Mouse (Mus musculus) ZHBTc4 (cell line): Measurements from ENCODE around the gene Spindoc.
A peak's percentile ranks its signal among the peaks of the same experiment; 100 is the strongest.
"Not testable (repeated sequence)": the region's sequence is repeated elsewhere in the genome, so short reads cannot be mapped to it uniquely, and the experiment has no call there.

ENCODE experiments used
- DNase-seq: peaks from one replicate; pipeline ENCODE4 v3.0.0-alpha.2; 2011; ENCODE audit warnings: low read depth, low spot score

Spindoc gene

DNA sequence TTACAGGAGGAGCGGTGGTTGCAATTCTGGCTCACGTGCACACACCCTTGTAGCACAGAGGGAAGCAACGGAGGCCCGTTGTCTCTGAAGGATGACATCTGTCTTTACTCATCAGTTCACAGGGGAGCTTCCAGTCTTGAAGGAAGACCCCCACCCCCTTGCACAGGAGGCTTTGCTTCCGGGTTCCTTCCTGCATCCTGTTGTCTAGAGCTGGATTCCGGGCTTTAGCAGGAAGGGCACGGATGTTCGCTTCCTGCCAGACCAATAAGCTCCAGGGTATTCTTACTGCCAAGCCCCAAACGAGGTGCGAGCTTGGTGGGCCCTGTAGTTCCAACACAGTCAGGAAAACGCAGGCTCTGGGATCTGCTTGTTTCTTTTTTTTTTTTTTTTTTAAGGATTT lies 17.8 kb upstream of the Spindoc start:
- no peak for DNase-seq

DNA sequence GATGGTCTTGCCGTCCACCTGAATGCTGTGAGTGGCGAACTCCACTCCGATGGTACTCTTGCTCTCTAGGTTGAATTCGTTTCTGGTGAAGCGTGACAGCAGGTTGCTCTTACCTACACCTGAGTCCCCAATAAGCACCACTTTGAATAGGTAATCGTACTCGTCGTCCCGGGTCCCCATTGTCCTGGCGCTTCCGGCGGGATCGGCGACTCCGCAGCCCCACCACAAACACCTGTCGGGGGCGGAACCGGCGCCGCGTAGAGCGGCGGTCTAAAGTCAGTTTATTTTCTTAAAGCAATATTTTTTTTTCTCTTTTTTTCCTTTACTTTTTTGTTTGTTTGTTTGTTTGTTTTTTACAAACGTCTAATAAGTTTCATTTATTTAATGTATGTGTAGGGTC lies 16.1 kb upstream of the Spindoc start:
- not testable (repeated sequence) for DNase-seq

GRCm38 (mm10) chr19:7396867-7397826 lies 14.4 kb upstream of the Spindoc start:
- DNase-seq = peak; percentile 85

DNA sequence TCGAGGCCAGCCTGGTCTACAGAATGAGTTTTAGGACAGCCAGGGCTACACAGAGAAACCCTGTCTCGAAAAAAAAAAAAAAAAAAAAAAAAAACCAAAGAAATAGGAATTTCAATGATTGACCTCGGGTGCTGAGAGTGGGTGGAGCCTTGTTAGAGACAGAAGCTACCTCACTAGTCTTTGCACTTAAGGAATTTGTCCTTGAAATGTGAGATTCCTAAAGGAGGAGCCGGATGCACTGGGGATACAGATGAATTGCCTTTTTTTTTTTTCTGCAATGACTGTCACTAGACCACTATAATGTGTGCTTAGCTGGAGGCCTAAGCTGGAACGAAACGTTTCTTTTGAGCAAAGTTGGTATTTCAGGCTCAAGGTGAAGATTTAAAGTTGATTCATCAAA lies 5.7 kb upstream of the Spindoc start:
- DNase-seq = peak; percentile 82

- DNase-seq = peak; percentile 71
Measured at GRCm38 (mm10) chr19:7386042-7386441, 3.2 kb upstream of the Spindoc start.

DNA sequence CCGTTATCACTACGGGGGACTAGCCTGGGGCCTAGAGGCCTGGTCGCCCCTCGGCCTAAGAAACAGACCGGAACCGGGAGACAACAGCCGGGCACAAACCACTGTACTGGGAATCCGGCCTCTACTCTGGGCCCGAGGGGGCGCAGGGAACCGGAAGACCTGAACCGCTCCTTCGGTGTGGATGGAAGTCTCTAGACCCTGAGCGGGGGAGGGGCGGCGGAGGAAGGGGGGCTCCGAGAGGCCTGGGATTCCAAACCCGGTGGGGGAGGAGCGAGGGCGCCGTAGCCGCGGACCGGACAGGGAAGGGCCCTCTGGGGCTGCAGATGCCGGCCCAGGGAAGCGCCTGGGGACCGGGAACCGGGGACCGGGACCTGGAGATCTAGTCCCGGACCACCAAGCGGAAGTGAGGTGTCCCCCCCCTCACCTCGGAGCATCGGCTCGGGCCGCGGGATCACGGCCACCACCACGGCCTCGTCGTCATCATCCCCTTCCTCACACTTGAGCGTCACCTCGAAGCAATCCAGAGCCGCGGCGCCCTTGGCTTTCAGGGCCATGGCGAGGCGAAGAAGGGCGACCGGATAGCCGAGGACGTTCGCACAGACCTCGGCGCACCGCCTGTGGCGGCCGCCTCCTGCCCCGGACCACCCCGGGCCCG lies 419 bp downstream of the Spindoc start:
- peak; percentile 68 for DNase-seq

GRCm38 (mm10) chr19:7381906-7382247 lies 917 bp downstream of the Spindoc start:
- DNase-seq = peak; percentile 55

- DNase-seq = no peak
Measured at GRCm38 (mm10) chr19:7377639-7378038, 5.2 kb downstream of the Spindoc start.

- no peak for DNase-seq
Measured at GRCm38 (mm10) chr19:7374491-7374890, 8.3 kb downstream of the Spindoc start.

DNA sequence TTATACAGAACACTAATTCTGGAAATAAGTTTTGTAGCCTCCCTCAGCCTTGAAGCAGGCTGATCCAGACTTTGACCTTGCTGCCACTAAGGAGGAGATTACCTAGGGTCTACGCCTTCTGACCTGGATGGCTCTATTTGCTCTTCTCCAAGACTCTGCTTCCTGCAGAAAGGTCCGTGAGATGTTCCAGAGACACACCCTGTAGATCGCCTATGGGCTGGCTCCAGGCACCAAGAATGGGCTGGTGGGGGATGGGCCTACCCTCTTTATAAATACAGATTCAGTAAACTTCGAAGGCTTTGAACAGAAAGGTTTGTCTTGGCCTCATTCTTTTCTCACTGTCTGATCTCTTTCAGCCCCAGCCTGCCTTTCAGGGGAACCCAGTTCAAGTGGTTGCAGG lies 13.3 kb downstream of the Spindoc start:
- peak; percentile 79 for DNase-seq

DNA sequence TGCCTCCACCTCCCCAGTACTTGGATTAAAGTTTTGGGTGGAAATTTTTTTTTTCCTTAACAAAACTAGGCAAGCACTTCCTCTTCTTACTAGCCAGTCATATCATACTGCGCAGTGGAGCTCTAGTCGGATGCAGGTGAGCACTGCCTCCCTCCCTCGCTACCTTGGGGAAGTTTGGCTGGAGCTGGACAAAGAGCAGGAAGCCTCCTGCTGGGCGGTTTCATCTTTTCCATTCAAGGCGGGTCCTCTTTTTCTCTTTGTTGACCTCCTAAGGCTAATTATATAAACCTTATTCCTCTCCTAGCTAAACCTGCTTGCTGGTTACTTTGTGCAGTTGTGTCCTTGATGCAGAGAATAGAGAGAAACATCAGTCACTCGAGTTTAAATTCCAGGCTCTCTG lies 29.2 kb downstream of the Spindoc start:
- peak; percentile 85 for DNase-seq

DNA sequence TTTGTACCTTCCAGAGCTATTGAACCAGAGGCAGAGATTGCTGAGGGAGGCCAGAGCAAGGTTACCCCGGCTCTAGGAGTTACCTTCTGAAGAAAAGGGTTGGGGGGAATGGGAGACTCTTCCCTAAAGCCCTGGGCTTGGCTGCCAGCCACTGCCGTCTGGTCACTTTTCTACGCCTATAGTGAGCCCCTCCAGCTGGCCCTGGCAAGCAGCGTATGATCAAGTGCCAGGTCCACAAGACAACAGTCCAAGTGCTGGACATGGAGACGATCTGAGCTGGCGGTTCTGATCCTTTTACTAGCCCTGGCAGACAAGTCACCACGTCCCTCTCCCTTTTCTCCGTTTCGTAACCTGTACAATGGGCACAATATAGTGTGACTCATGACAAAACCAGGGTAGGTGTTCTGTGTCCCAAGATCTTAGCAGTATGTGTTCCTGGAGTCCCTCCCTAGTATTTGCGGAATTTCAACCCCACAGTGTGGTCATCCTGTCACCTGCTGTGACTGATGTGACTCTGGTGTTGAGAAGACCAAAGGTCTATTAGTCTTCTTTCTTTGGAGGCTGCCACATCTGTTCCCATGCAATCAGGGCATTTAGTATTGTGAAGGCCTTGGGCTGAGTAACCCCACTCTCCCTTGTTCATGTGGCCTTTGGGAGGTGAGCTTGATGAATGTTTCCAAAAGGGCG lies 29.8 kb downstream of the Spindoc start:
- DNase-seq = peak; percentile 77

GRCm38 (mm10) chr19:7349993-7350392 lies 32.8 kb downstream of the Spindoc start:
- no peak for DNase-seq

DNA sequence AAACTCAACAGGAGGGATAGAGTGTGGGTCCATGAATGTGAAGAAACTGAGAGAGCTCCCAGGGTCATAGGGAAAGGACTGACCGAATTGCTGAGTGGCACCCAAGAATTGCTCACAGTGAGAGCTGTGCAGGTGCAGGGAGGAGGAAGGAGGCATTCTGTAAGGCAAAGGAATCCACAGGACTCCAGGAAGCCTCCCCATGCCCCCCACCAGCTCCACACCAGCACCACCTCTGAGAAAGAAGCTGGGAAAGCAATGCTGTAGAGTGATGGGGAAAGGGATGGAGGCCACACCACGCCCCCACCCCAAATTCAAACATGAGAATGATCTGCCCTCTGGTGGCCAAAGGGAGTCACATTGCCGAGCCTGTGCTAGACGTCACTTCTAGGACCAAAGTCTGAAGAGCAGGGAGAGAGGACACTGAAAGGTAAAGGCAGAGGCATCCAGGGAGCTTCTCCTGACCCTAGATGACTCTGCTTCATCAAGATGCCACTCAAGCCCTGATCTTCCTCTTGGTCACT lies 37.5 kb downstream of the Spindoc start:
- peak; percentile 83 for DNase-seq

- no peak for DNase-seq
Measured at GRCm38 (mm10) chr19:7342646-7343045, 40.1 kb downstream of the Spindoc start.

DNA sequence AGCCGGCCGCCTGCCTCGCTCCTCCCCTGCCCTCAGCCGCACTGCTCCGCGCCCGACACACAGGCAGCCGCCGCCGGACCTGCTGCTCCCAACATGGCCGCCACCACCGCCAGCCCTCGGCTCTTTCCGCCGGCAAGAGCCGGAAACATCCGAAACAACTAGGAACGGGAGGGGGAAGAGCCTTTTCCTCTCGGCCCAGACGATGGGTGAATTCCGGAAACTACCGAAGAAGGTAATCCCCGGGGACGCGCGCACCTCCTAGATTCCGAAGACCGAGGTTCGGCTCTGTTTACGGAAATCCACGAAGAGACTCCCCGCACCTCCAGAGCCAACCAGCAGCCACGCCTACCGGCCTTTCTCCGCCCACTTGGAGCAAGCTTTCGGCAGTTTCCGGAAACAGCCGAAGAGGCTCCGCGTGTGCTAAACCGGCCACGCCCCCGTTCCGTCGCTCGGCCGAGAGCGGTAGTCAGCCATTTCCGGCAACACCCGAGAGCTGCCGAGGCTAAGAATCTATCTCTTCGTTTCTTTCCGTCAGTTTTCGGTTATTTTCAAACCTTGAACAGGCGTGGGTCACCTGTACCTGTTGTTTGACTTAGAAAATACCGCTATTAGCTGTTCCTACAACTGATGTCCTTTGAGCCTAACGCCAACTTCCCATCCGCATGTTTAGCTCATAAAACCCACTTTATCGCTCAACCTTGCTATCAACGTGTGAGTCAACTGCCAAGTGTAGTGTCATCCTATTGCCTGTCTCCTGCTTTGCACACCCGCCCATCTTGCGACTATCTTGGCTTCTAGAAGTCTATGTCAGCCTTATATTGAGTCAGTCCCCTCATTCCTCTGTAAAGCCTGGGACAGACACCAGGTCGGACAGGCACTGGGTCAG lies 41.0 kb downstream of the Spindoc start, which contains the start of gene Mark2:
Gene Mark2, minus strand, starts transcription at position 349 of the 886 bp plus-strand sequence.
- DNase-seq = peak; percentile 99

DNA sequence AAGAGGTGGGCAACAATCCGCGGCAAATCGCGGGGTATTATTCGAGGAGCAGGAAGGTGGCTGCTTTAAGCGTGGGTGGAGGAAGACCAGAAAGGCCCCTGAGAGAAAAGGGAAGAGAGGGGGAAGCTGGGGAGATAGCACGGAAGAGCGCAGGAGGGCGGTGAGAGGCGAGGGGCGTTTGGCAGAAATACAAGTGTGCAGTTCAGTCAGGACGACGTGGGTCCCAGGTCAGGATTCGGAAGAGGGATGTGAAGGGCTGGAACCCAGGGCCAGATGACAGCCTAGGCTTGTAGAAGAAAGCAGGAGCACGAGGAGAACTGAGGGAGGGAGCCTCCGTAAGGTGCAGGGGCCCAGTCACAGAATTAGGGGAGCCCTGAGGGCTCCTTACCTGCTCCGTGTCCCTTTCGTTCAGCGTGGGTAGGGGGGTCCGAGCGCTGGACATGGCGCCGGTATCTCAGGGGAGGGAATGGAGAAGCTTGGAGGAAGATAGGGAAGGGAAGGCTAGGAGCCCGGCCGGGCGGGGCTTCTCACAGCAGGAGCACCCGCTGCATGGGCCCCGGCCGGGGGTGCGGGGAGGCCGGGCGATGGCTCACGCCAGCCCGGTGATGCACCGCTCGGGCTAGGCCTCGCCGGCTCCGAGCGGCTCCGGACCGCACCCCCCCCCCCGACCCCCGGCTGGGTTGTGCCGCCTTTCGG lies 41.9 kb downstream of the Spindoc start:
- DNase-seq = no peak

DNA sequence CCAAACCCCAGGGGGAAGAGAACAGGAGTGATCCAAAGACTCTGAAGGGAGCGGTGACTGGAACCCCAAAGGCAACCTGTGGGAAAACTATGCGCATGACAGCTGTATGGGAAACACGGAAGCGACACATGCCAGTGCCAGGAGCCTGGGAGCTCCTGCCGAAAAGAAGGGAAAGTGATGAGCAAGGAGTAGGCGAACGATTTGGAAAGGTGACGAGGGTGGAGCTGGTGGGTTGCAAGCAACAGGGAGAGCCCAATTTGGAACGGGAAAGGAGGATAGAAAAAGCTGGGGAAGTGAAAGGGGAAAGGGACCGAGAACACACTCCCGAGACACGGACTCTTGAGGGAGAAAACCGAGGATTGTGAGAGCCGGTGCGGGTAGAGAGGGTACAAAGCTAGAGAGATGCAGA lies 42.4 kb downstream of the Spindoc start:
- DNase-seq = peak; percentile 18

DNA sequence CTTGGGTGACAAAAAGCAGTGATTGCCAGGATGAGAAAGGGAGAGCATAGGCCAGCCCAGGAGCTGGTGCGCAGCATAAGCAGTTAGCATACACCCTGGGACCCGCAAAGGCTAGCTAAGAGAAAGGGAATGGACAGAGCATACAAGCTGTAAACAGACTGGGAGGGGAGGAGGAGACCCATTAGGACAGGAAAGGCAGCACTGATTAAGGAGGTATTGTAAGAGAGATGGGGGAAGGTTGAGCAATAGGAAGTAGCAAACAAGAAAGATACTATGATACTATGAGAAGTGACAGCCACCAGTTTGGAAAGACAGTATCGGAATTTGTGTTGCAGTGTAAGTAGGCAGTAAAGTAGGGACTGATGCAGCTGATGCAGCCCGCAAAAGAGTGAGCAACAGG lies 42.9 kb downstream of the Spindoc start:
- DNase-seq = no peak

DNA sequence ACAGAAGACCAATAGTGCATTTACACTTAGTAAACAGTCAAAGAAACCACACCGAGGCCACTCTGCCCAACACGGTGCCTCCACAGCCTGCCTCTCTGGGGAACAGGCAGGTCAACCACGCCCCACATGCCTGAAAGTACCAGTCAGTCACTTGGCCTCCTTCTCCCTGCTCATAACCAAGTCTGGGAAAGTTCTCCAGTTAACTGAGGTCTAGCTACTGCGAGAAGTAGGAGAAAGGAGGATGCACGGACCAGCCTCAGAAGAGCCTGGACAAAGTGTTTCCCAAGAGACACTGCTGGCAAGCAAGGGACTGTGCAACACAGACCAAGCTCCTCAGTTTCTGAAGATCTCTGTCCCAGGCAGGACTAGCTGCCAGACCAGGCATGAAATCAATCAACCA lies 43.8 kb downstream of the Spindoc start:
- DNase-seq = no peak
